Mouse (Mus musculus): Measurements from ENCODE around the gene Gm5105. TPM values are rescaled to one million over a fixed set of nuclear protein-coding genes. Genes with fewer than 3 reads are reported as not detected.

The Gm5105 gene
- total and polyA plus RNA-seq, 3 experiments, result not detected

DNA sequence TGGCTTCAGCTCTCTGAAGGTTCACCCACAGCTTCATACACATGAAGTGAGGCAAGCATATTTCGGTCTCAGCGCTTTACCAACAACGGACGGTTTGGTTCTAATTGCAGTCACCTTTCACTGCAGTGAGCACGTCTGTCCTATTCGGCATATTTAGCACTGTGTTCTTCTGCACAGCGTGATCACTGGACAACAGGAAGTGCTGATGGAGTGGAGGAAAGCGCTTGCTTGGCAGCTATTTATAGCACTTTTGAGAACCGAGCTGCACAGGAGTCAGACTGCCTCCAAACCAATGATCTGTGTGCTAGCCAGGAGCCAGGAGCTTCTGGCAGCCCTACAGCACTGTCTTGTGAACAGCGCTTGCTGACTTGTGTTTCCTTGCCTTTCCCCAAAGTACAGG is 40.9 kb downstream of the Gm5105 start:
- no peak for DNase-seq

GRCm38 (mm10) chr3:138022651-138023050 is 44.5 kb downstream of the Gm5105 start:
- no peak for DNase-seq

- no peak for DNase-seq
Measured at GRCm38 (mm10) chr3:138022003-138022402, 45.2 kb downstream of the Gm5105 start.

GRCm38 (mm10) chr3:138016810-138017209 is 50.4 kb downstream of the Gm5105 start:
- DNase-seq, result no peak

DNA sequence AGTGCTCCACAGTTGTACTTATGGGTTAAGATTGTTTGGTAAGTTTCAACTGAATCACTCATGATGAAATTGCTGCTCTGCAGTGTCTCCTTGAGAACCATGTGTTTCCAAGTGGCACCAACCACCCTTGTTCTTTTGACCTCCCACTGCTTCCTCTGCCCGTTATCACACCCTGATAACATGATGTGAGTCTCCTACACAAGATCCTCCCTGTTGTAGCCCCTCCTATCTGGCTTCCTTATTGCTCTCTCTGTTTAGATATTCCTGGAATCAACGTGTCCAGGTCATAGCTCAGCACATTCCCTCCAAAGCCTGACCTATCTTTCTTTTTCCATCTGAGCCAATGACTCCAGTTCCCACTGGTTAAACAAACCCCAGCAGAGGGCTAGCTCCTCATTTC is 52.5 kb downstream of the Gm5105 start:
- DNase-seq, result no peak

DNA sequence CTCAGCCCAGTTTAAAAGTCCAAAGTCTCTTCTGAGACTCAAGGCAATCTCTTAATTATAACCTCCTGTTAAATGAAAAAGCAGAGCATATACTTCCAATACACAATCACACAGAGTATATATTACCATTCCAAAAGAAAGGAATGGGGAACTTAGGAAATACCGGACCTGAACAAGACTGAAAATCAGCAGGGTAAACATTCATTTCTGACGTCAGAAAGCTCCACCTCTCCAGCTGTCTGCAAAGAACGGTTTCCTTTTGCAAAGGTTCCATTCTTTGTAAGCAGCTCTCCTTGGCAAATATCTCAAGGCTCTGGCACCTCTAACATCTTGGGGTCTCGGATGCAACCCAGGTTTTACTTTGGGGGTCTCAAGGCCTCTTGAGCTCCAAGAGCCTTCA is 54.8 kb downstream of the Gm5105 start:
- no peak for DNase-seq

GRCm38 (mm10) chr3:138008152-138008551 is 59.0 kb downstream of the Gm5105 start:
- peak; percentile 49 for DNase-seq

DNA sequence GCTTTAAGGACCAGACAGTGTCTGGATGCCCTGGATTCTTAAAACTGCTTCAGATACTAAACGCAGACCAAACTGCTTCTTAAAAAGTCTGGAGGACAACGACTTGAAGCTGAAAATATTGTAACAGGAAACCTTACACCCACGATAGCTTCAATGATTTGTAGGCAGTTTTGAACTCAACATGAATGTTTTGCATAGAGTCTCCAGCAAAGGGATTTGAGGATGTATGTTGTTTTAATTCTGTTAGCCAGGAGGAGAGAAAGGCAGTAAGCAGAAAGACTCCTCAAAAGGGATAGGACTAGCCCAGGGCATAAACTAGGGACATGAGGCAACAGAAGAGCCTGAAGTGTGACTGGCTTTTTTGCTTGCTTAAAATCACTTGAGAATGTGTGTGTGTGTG is 60.3 kb downstream of the Gm5105 start:
- no peak for DNase-seq

DNA sequence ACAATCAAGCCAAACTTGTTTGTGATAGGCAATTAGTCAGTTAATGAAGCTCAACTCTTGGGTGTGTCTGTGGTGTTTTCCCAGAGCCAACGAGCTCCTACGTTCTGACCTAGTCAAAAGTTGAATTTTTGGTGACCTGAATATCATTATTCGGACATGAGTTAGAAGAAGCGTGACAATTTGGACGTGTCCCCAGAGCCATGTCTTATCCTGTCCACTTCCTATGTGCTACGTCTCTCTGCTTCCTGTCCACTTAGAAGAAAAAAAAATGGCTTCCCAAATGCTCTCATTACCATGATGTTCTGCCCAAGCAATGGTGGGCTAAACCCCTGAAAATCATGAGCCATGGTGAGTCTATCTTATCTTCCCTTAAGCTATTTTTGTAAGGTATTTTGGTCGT is 63.9 kb downstream of the Gm5105 start:
- no peak for DNase-seq

- no peak for DNase-seq
Measured at GRCm38 (mm10) chr3:138002545-138002944, 64.6 kb downstream of the Gm5105 start.

DNA sequence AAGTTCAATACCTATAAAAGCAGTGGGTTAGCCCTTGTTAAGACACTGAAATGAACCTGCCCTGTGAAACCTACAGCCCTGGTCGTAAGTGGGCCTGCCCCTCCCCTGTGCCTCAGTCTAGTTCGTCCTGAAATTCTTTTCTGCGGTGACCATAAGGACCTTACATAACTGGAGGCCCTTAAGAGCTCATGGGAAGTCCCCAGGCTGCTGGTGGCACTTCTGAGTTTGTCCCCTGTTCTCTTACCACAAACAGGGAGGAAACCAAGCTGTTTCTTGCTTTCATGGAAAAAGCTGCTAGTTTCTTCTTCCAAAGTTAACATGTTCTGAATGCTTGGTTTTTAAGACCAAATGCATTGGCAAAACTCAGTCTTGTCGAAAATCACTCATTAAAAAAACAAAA is 65.3 kb downstream of the Gm5105 start:
- no peak for DNase-seq

GRCm38 (mm10) chr3:138000724-138001069 is 66.5 kb downstream of the Gm5105 start:
- DNase-seq, result peak; percentile 63

GRCm38 (mm10) chr3:138000062-138000723 is 67.0 kb downstream of the Gm5105 start:
- DNase-seq, result no peak

DNA sequence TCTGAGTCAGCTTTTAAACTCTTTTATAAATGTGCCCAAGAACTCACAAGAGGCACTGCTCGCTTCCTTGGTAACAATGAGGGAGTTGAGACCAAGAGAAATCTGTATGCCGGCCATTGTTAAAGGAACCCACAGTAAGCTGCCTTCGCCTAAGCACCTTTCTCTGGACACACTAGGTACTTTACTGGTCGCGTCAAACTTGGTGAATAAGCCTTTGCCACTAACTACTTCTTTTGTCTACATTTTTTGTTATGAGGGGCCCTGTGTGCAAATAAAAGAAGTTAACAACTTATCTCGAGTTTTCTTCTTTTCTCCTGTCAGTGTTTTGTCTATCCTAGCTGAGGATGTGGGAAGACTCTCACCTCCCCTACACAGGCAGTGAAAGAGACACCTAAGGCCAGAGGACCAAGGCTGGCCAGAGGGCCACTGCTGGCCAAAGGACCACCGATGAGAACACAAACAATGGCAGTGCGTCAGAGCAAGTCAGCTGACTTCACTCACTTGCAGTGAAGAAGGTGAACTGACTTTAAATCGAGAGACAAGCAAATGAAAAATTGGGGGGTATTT is 67.9 kb downstream of the Gm5105 start:
- no peak for DNase-seq

Other genes with a start within 250 kb of the Gm5105 start
- gene H2afz, start 202.9 kb downstream of the Gm5105 start, total RNA-seq (2021), result 100 to 1,000 TPM; 128 to 131 TPM
- gene H2afz, start 202.9 kb downstream of the Gm5105 start, polyA plus RNA-seq (2012; rRNA removed), result 178 and 236 TPM in 2 replicates
- 10 to 100 TPM; 20.6 to 22.1 TPM for gene Dnajb14, start 199.7 kb downstream of the Gm5105 start, total RNA-seq (2021)
- gene Dnajb14, start 199.7 kb downstream of the Gm5105 start, polyA plus RNA-seq (2012; rRNA removed), result 2.9 and 3.3 TPM in 2 replicates
- gene Lamtor3, start 148.9 kb downstream of the Gm5105 start, total RNA-seq (2021), result 10 to 100 TPM; 69.4 to 69.9 TPM
- 9.2 and 12.9 TPM in 2 replicates for gene Lamtor3, start 148.9 kb downstream of the Gm5105 start, polyA plus RNA-seq (2012; rRNA removed)
- 1 to 10 TPM; 3.8 to 4.7 TPM for gene Dapp1, start 85.8 kb downstream of the Gm5105 start, total RNA-seq (2021)
- 1.8 and 2.6 TPM in 2 replicates for gene Dapp1, start 85.8 kb downstream of the Gm5105 start, polyA plus RNA-seq (2012; rRNA removed)
- under 1 TPM in 1 of 2 experiments, not detected in 1; 0.06 TPM for gene 1110002E22Rik, start 2.3 kb downstream of the Gm5105 start, total RNA-seq (2021)
- 0.01 TPM in 1 of 2 replicates, not detected in the other for gene 1110002E22Rik, start 2.3 kb downstream of the Gm5105 start, polyA plus RNA-seq (2012; rRNA removed)
- gene Trmt10a, start 76.1 kb upstream of the Gm5105 start, total RNA-seq (2021), result 10 to 100 TPM in 1 of 2 experiments, 1 to 10 TPM in 1; 9.8 to 11.0 TPM
- gene Trmt10a, start 76.1 kb upstream of the Gm5105 start, polyA plus RNA-seq (2012; rRNA removed), result 0.69 and 1.4 TPM in 2 replicates
- 10 to 100 TPM in 1 of 2 experiments, 1 to 10 TPM in 1; 5.5 to 12.6 TPM for gene Mttp, start 77.6 kb upstream of the Gm5105 start, total RNA-seq (2021)
- 0.51 and 0.68 TPM in 2 replicates for gene Mttp, start 77.6 kb upstream of the Gm5105 start, polyA plus RNA-seq (2012; rRNA removed)
- gene 4930579F01Rik, start 126.4 kb upstream of the Gm5105 start, total RNA-seq (2021), result not detected
- gene 4930579F01Rik, start 126.4 kb upstream of the Gm5105 start, polyA plus RNA-seq (2012; rRNA removed), result not detected in 2 replicates
- gene Adh7, start 150.4 kb upstream of the Gm5105 start, total RNA-seq (2021), result 10 to 100 TPM in 1 of 2 experiments, 1 to 10 TPM in 1; 8.4 to 61.8 TPM
- 3.9 and 4.4 TPM in 2 replicates for gene Adh7, start 150.4 kb upstream of the Gm5105 start, polyA plus RNA-seq (2012; rRNA removed)
- 1,000 to 10,000 TPM; 1,828 to 8,328 TPM for gene Adh1, start 193.6 kb upstream of the Gm5105 start, total RNA-seq (2021)
- 1,650 and 3,116 TPM in 2 replicates for gene Adh1, start 193.6 kb upstream of the Gm5105 start, polyA plus RNA-seq (2012; rRNA removed)
- gene Adh6a, start 245.9 kb upstream of the Gm5105 start, total RNA-seq (2021), result not detected
- gene Adh6a, start 245.9 kb upstream of the Gm5105 start, polyA plus RNA-seq (2012; rRNA removed), result not detected in 2 replicates